Mouse (Mus musculus) C2C12 (cell line): Measurements from ENCODE around the gene Zbtb42. TPM values are rescaled to one million over a fixed set of nuclear protein-coding genes. Genes with fewer than 3 reads are reported as not detected.

ENCODE experiments used
- H3K27me3 ChIP-seq: one replicate; pipeline ENCODE4 v1.6.1; 2011; ENCODE audit not compliant: control insufficient read depth, insufficient read depth, insufficient read length
- H3K36me3 ChIP-seq: one replicate; pipeline ENCODE4 v1.6.1; 2011; ENCODE audit not compliant: control insufficient read depth, insufficient read depth
- H3K4me3 ChIP-seq: one replicate; pipeline ENCODE4 v1.5.1; 2011; ENCODE audit warnings: mild to moderate bottlenecking, control low read depth; ENCODE audit not compliant: poor library complexity, insufficient read depth, severe bottlenecking
- H3K79me2 ChIP-seq: one replicate; pipeline ENCODE4 v1.6.1; 2011; ENCODE audit not compliant: control insufficient read depth, insufficient read depth
- H3K79me3 ChIP-seq: one replicate; pipeline ENCODE4 v1.6.1; 2011; ENCODE audit warnings: low read depth, control low read depth
- H3ac ChIP-seq: one replicate; pipeline ENCODE3; 2011; ENCODE audit warnings: low read depth; ENCODE audit not compliant: control insufficient read depth, insufficient read length
- CEBPB ChIP-seq: IDR thresholded peaks from one replicate; pipeline ENCODE4 v1.6.1; 2011; ENCODE audit warnings: low read depth, mild to moderate bottlenecking, control low read depth, moderate library complexity
- CTCF ChIP-seq: IDR thresholded peaks from one replicate; pipeline ENCODE4 v1.5.1; 2011; ENCODE audit not compliant: control insufficient read depth, insufficient read depth, insufficient read length
- FOSL1 ChIP-seq: IDR thresholded peaks from one replicate; pipeline ENCODE4 v1.8.0; 2011; ENCODE audit warnings: mild to moderate bottlenecking, low read length; ENCODE audit not compliant: poor library complexity, insufficient read depth, severe bottlenecking
- MAX ChIP-seq: IDR thresholded peaks from one replicate; pipeline ENCODE4 v1.6.1; 2011; ENCODE audit warnings: mild to moderate bottlenecking, control low read depth
- MYOD1 ChIP-seq: IDR thresholded peaks from one replicate; pipeline ENCODE4 v1.6.1; 2011; ENCODE audit warnings: low read depth; ENCODE audit not compliant: control insufficient read depth, insufficient read length
- MYOG ChIP-seq: IDR thresholded peaks from one replicate; pipeline ENCODE4 v1.6.1; 2011; ENCODE audit not compliant: control insufficient read depth, insufficient read length; ENCODE audit errors: extremely low read depth
- USF1 ChIP-seq: IDR thresholded peaks from one replicate; pipeline ENCODE4 v1.6.1; 2011; ENCODE audit warnings: low read depth, mild to moderate bottlenecking, control low read depth, moderate library complexity
- polyA plus RNA-seq: library from polyadenylated mRNA; unstranded; fragments of >200 nt; fragmentation: generic; extraction: Trizol; gene quantifications from one replicate; pipeline ENCODE4 v1.2.1, GENCODE M21; 2012; ENCODE audit warnings: missing spikeins

Zbtb42 gene
- polyA plus RNA-seq, 1 experiment: 4.2 TPM

DNA sequence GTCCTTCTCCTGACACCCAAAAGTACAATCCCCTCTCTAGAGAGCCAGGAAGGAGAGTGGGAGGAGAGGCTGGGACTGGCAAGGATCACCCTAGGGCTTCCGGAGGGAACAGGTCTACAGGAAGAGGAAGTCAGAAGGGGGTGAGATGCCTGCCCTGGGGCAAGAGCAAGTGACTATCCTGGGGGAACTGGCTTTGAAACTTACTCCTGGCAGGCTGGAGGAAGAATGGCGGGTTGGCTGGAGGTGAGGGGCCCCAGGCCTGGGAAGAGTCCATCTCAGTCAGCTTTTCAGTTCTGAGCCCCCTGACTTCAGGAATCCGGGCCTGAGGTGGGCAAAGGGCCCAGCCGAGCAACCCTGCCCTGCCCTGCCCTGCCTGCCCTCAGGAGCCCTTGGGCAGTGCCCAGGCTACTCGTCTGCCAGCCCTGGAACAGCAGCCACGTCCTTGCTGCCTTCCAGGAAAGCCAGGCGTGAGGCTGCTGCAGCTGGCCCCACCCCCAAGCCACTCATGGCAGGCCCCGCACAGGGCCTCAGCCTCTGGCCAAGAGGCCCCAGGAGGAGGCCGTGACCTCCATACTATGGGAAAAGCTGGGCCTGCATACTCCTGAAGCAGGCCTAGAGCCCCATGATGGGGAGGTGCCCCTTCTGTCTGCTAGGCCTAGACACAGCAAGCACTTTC, 7.8 kb upstream of the Zbtb42 start:
- no peak for TF ChIP-seq MYOD1
- no peak for TF ChIP-seq MYOG
- TF ChIP-seq CEBPB: no peak
- TF ChIP-seq CTCF: no peak
- TF ChIP-seq MAX: no peak
- TF ChIP-seq USF1: no peak
- no peak for TF ChIP-seq FOSL1
- Histone ChIP-seq H3K79me2 (peaks cover 81% of the 10 kb centered on the region), H3ac (no peak overlapping the region), H3K4me3 (no peak overlapping the region), H3K36me3 (peaks cover 52% of the 10 kb centered on the region), H3K27me3 (no peaks in the 10 kb centered on the region), H3K79me3 (peaks cover 61% of the 10 kb centered on the region)

DNA sequence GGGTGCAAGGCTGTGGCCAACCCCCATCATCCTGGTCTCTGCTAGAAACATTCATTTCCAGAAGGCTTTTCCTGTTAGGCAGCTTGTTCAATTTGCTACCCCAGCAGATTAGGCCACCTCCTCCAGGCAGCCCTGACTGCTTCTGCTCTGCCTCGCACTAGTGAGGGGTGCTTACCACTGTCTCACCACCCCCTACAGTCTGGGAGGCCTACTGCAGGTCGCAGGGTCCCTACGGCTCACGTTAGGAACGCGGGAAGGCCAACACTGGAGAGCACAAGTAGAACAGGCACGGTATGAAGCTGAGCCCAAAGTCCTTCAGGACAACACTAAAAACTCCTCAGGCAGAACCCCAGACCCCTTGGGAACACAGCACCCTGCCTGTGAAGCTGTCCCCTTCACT, 6.7 kb upstream of the Zbtb42 start:
- Histone ChIP-seq H3K36me3 (peaks cover 49% of the 10 kb centered on the region), H3K79me3 (peaks cover 54% of the 10 kb centered on the region), H3K4me3 (no peak overlapping the region), H3K79me2 (peaks cover 70% of the 10 kb centered on the region), H3K27me3 (no peaks in the 10 kb centered on the region), H3ac (peak overlapping the region; percentile 33)
- TF ChIP-seq FOSL1 (no peak), MYOG (no peak), MYOD1 (no peak), CEBPB (no peak)

DNA sequence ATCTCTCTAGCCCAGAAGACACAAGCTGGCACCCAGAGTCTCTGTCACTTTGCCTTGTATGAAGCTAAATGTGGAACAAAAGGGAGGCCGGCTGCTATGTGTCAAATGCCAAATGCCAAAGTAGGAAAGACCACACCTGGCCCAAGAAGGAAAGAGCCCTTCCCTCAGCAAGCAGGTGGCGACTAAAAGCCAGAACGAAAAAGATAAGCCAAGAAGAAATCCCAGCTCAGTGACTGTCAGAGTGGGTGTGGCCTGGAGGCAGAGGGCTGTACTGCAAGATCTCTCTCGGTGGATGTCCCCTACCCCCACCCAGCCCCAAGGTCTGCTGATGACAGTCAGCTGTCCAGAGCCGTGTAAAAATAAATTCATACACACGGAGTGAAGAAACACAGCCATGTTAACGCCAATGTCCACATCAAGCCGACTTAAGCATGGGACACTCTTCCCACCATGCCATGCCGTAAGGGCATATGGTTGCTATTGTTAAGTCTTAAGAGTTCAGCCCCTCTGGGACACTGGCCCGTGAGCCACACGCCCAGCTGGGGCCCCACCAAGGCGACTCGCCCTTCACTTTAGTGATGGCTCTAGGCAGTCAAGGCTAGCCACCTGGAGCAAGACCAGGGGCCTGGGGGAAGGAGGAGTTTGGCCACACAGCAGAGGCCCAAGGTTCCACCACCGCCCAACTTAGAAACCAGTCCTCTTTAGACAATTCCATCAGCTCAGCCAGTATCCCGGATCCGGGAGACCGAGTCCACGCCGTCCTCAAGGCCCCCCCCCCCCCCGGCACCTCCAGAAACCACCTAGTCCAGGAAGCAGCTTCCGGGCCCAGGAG, 5.7 kb upstream of the Zbtb42 start:
- no peak for TF ChIP-seq CTCF
- no peak for TF ChIP-seq MYOD1
- no peak for TF ChIP-seq FOSL1
- no peak for TF ChIP-seq MYOG
- Histone ChIP-seq H3ac (peak overlapping the region; percentile 76), H3K79me3 (peaks cover 48% of the 10 kb centered on the region), H3K36me3 (peaks cover 40% of the 10 kb centered on the region), H3K27me3 (no peaks in the 10 kb centered on the region), H3K4me3 (peak overlapping the region; percentile 72), H3K79me2 (peaks cover 60% of the 10 kb centered on the region)

DNA sequence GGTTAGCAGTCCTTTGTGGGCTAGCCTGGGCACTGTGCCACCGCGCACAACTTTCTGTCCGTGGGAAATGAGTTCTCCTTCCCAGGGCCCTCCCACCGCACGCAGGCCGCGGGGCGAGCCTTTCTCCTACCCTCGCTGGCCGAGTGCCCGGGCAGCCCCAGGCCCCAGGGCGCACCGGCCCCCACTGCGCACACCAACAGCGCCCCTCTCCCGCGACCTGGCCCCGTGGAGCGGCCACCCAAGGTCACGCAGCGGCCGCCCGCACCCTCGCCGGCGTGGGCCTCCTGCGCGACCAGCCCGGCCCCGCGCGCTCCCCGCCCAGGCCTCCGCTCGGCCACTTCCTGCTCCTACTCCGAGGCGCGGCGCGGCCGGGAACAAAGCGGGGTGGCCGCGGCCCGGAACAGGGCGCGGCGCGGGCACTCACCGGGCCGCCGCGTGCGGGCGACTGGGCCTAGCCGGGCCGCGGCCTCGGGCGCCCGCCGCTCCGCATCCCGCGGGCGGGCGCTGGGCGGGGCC, 5.0 kb upstream of the Zbtb42 start:
- peak overlapping the region; percentile 72 for H3K4me3 ChIP-seq
- no peaks in the 10 kb centered on the region for H3K27me3 ChIP-seq
- H3K36me3 ChIP-seq: peaks cover 33% of the 10 kb centered on the region
- peaks cover 53% of the 10 kb centered on the region for H3K79me2 ChIP-seq
- H3K79me3 ChIP-seq: peaks cover 43% of the 10 kb centered on the region
- peak overlapping the region; percentile 76 for H3ac ChIP-seq
- TF ChIP-seq CEBPB (no peak), USF1 (no peak), MYOG (no peak)

DNA sequence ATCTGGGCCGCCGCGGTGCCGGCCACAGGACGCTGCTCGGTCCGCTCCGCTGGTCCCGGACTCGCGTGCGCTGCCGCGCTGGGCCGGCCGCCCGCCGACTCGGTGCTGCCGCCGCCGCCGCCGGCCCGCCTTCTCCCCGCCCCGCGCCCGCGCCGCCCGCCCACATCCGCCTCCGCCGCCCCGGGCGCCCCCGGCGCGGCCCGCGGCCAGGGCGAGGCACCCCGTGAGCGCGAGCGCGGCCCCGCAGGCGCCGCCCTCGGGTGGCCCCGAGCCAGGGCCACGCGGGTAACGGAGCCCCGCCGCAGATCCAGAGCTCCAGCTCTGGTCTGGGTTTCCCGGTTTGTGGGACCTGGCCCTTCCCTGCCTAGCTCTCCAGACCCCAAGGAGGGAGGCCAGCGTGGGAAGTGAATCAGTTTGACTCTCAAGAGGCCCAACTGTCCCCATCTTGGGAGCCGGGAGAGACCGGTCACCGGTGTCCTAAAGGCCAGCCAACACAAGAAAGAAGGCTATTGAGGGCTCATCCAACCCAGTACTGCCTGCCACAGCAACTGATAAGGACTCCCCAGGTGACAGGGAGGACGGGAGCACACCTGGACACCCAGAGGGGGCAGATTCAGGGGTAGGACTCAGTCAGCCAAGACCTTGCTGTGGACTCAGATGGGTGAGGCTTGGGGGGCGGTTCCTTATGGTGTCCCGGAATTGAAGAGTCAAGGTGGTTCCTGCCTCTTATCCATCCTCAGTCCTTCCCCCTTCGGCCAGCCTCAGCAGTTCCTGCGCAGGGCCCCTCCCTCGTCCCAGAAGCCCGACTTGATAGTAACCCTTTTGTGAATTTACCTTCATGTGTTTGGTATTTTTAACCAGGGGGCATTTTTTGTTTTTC, 4.3 kb upstream of the Zbtb42 start, which contains the start of gene Akt1:
Akt1 (minus strand) TSS at position 753 of the 880 bp plus-strand sequence.
- Histone ChIP-seq H3K79me3 (peaks cover 39% of the 10 kb centered on the region), H3K36me3 (peaks cover 26% of the 10 kb centered on the region), H3ac (peak within 1 kb of the TSS; percentile 87), H3K4me3 (peak within 1 kb of the TSS; percentile 72), H3K79me2 (peaks cover 46% of the 10 kb centered on the region), H3K27me3 (no peaks in the 10 kb centered on the region)
- TF ChIP-seq FOSL1 (no peak), CTCF (no peak), CEBPB (no peak), USF1 (no peak), MAX (no peak), MYOD1 (no peak), MYOG (no peak)
